Mouse (Mus musculus) hindbrain, embryonic 14.5 days (tissue): Measurements from ENCODE around the gene Rad51b. TPM values are rescaled to one million over a fixed set of nuclear protein-coding genes. Genes with fewer than 3 reads are reported as not detected.

Experiments
- ATAC-seq: fragments of 200-750 bp; cut with Nextera tagmentation; 2 replicates; pipeline ENCODE4 v1.8.0; 2017; ENCODE audit warnings: moderate number of reproducible peaks, mild to moderate bottlenecking, moderate TSS enrichment, moderate library complexity; ENCODE audit not compliant: low FRiP score
- DNase-seq: peaks from one replicate; pipeline ENCODE4 v3.0.0-alpha.2; 2015; ENCODE audit warnings: low spot score
- H3K27ac ChIP-seq: fragments of 300-500 bp; sonication (generic); 2 replicates; pipeline ENCODE4 v1.5.1; 2014; ENCODE audit warnings: mild to moderate bottlenecking, moderate library complexity
- H3K27me3 ChIP-seq: fragments of 300-500 bp; sonication (generic); 2 replicates; pipeline ENCODE4 v1.6.1; 2014; ENCODE audit warnings: mild to moderate bottlenecking, low read length, mixed read lengths; ENCODE audit not compliant: control insufficient read depth, insufficient read depth
- H3K36me3 ChIP-seq: fragments of 300-500 bp; sonication (generic); replicated peaks from 2 replicates; pipeline ENCODE4 v1.6.1; 2014; ENCODE audit not compliant: control insufficient read depth, insufficient read depth
- H3K4me1 ChIP-seq: fragments of 300-500 bp; sonication (generic); replicated peaks from 2 replicates; pipeline ENCODE4 v1.6.1; 2014; ENCODE audit warnings: antibody characterized with exemption, low read length, mixed read lengths; ENCODE audit not compliant: control insufficient read depth, insufficient read depth
- H3K4me2 ChIP-seq: fragments of 300-500 bp; sonication (generic); replicated peaks from 2 replicates; pipeline ENCODE4 v1.6.1; 2014; ENCODE audit warnings: mild to moderate bottlenecking, moderate library complexity
- H3K4me3 ChIP-seq: fragments of 300-500 bp; sonication (generic); replicated peaks from 2 replicates; pipeline ENCODE4 v1.5.1; 2014; ENCODE audit warnings: mild to moderate bottlenecking, low read length
- H3K9ac ChIP-seq: fragments of 300-500 bp; sonication (generic); 2 replicates; pipeline ENCODE4 v1.6.1; 2014
- H3K9me3 ChIP-seq: fragments of 300-500 bp; sonication (generic); 2 replicates; pipeline ENCODE4 v1.6.1; 2016; ENCODE audit warnings: low read length; ENCODE audit not compliant: control insufficient read depth
- WGBS: fragments of 180-500 bp; shearing (Covaris S2); extraction: QIAGEN DNeasy Blood & Tissue Kit; methylation state at CpG from one replicate; pipeline ENCODE4 v1.1.7; 2014; 5-methylcytosine and 5-hydroxymethylcytosine counted together
- polyA plus RNA-seq: library from polyadenylated mRNA; unstranded; fragments of >200 nt; fragmentation: Nextera tagmentation; extraction: Ambion mirVana; gene quantifications from 2 replicates; pipeline ENCODE4 v1.2.1, GENCODE M21; 2014

The Rad51b gene
- polyA plus RNA-seq, 1 experiment from 2014 or later, result 1.5 TPM

GRCm38 (mm10) chr12:79531809-79532798 is 235.0 kb downstream of the Rad51b start:
- Histone ChIP-seq H3K4me3 (no peak overlapping the region), H3K4me1 (no peaks in the 10 kb centered on the region), H3K27ac (no peak overlapping the region), H3K4me2 (no peak overlapping the region), H3K27me3 (no peaks in the 10 kb centered on the region), H3K36me3 (no peaks in the 10 kb centered on the region), H3K9me3 (peaks cover 5% of the 10 kb centered on the region; the same call in 1 of the 2 replicates), H3K9ac (no peak overlapping the region)
- no peak for DNase-seq
- WGBS, result 86% methylated on average over 5 of the region's 5 CpGs
- no peak for ATAC-seq

DNA sequence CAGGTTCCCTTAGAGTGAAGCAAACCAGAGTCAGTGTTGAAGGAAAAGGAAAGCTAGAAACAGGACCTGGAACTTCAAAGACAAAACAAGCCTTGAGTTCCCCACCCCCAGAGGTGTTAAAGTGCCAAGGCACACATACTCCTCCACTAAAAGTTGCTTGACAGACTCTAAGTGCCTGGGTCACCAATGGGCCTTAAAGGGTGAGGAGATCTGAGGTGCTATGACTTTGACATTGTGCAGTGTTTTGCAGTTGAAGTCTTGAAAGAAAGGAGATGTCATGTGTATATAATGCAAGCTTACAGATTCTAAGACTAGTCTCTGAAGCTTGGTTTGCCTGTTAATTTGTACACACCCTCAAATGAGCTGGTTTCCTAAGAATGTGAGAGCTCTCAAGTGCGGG is 237.7 kb downstream of the Rad51b start:
- Histone ChIP-seq H3K9me3 (no peaks in the 10 kb centered on the region), H3K27ac (no peak overlapping the region), H3K4me2 (no peak overlapping the region), H3K9ac (no peak overlapping the region), H3K4me1 (no peaks in the 10 kb centered on the region), H3K36me3 (no peaks in the 10 kb centered on the region), H3K4me3 (no peak overlapping the region), H3K27me3 (no peaks in the 10 kb centered on the region)
- ATAC-seq (no peak), DNase-seq (no peak)
- WGBS, result 81% methylated on average over 1 of the region's 1 CpGs

DNA sequence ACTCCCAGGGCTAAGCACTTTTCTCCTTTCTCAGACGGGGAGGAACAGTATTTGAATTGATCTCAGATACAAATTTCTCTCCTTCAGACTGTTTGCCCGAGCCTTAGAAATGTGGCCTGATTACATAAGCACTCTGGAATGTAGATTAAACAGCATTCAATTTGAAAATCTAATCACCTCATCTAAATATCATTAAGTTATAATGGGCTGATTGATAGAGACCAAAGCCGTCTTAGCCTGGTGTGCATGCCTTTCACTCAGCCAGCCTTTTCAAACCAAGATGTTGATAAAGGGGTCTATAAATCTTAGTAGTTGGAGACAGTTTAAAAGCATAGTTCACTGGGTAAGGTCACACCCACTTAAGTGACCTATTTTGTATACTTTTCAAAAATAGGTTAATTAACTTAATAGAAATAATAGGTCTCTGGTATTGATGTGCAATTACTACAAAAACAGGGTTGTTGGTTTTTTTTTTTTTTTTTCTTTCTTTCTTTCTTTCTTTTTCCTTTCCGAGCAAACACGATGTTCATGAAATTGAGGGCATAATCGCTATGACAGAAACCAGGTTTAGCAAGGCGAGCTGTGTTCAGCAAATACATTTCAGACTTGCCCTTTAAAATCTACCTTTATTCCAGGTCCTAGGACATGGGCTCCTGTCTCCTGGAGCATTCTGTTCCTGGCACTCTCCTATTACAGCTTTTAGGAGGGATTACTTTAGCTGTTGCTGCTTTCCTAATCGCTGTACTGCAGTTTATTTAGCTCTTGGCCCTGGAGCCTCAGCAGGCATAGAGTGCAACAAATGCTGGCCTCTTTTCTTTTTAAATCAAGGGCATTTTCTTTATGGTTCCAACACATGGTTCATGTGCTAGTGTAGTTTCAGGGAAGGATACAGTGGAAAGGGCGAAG is 238.7 kb downstream of the Rad51b start:
- Histone ChIP-seq H3K36me3 (no peaks in the 10 kb centered on the region), H3K9ac (no peak overlapping the region), H3K4me3 (no peak overlapping the region), H3K4me2 (no peak overlapping the region), H3K9me3 (no peaks in the 10 kb centered on the region), H3K27ac (no peak overlapping the region), H3K27me3 (no peaks in the 10 kb centered on the region), H3K4me1 (no peaks in the 10 kb centered on the region)
- WGBS, result 38% methylated on average over 9 of the region's 9 CpGs
- DNase-seq (no peak), ATAC-seq (no peak)

DNA sequence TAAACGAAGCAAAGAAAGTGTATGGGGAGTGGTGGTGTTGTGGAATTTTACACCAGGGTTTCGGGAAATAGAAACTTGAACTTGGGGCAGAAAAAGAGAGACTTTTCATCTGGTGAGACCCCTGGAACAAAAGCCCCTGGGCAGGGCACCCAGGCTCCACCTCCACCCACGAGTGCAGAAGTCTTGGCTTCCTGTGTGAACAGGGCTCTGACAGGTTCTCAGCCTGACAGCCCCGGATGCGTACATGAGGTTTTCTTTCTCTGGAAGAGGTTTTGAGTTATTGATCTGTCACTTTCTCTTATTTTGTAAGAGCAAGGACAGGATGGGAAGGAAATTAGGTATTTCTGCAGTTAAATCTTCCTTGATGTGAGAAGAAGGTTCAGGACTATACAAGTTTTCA is 243.1 kb downstream of the Rad51b start:
- H3K4me1 ChIP-seq, result no peaks in the 10 kb centered on the region
- H3K4me2 ChIP-seq, result no peak overlapping the region
- no peaks in the 10 kb centered on the region for H3K36me3 ChIP-seq
- no peaks in the 10 kb centered on the region for H3K27me3 ChIP-seq
- DNase-seq, result no peak
- no peak overlapping the region for H3K9ac ChIP-seq
- no peak for ATAC-seq
- H3K9me3 ChIP-seq, result no peaks in the 10 kb centered on the region
- no peak overlapping the region for H3K4me3 ChIP-seq
- WGBS, result 66% methylated on average over 5 of the region's 5 CpGs
- no peak overlapping the region for H3K27ac ChIP-seq

- Histone ChIP-seq H3K4me1 (no peaks in the 10 kb centered on the region), H3K4me2 (no peak overlapping the region), H3K4me3 (no peak overlapping the region), H3K9ac (no peak overlapping the region), H3K27me3 (no peaks in the 10 kb centered on the region), H3K36me3 (no peaks in the 10 kb centered on the region), H3K27ac (no peak overlapping the region), H3K9me3 (no peaks in the 10 kb centered on the region)
- ATAC-seq, result no peak
- no peak for DNase-seq
- WGBS, result 86% methylated on average over 6 of the region's 6 CpGs
Observed at GRCm38 (mm10) chr12:79541581-79541980, 244.5 kb downstream of the Rad51b start.

GRCm38 (mm10) chr12:79545063-79545462 is 248.0 kb downstream of the Rad51b start:
- Histone ChIP-seq H3K9me3 (no peaks in the 10 kb centered on the region), H3K4me3 (no peak overlapping the region), H3K9ac (no peak overlapping the region), H3K36me3 (no peaks in the 10 kb centered on the region), H3K27me3 (no peaks in the 10 kb centered on the region), H3K4me2 (no peak overlapping the region), H3K27ac (no peak overlapping the region), H3K4me1 (no peaks in the 10 kb centered on the region)
- DNase-seq (no peak), ATAC-seq (no peak)
- WGBS, result 78% methylated on average over 3 of the region's 3 CpGs

DNA sequence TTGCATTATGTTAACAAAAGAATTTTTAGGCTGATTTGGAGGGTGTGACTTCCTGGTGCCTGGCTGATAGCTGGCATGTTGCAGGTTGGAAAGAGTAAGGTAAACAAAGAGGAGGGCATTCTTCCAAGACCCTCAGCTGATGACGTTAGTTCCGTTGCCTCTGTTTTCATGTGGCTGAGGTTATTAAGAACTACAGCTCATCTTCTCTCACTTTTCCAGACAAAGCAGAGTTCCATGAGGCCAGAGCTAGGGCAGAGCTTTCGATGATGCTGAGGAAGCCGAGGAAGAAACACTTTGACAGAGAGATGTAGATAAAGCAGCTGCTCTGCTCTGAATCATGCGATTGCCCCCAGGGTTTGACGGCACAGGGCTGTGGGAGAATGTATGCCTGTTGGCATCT is 250.5 kb downstream of the Rad51b start:
- Histone ChIP-seq H3K27ac (no peak overlapping the region; the same call in 1 of the 2 replicates), H3K4me3 (no peak overlapping the region), H3K36me3 (no peaks in the 10 kb centered on the region), H3K9me3 (no peaks in the 10 kb centered on the region), H3K27me3 (no peaks in the 10 kb centered on the region), H3K9ac (no peak overlapping the region), H3K4me1 (no peaks in the 10 kb centered on the region), H3K4me2 (no peak overlapping the region)
- no peak for DNase-seq
- no peak for ATAC-seq
- 74% methylated on average over 6 of the region's 6 CpGs for WGBS

- H3K27ac ChIP-seq, result no peak overlapping the region
- no peaks in the 10 kb centered on the region for H3K9me3 ChIP-seq
- H3K9ac ChIP-seq, result no peak overlapping the region
- 68% methylated on average over 8 of the region's 8 CpGs for WGBS
- no peaks in the 10 kb centered on the region for H3K27me3 ChIP-seq
- H3K4me3 ChIP-seq, result no peak overlapping the region
- no peaks in the 10 kb centered on the region for H3K4me1 ChIP-seq
- H3K36me3 ChIP-seq, result no peaks in the 10 kb centered on the region
- no peak for DNase-seq
- H3K4me2 ChIP-seq, result no peak overlapping the region
- no peak for ATAC-seq
Observed at GRCm38 (mm10) chr12:79548607-79549330, 251.7 kb downstream of the Rad51b start.
